Mouse (Mus musculus) ovary, adult 18-20 months (tissue): ENCODE data around the gene Xpo4.
"Not testable (repeated sequence)": the region's sequence is repeated elsewhere in the genome, so short reads cannot be mapped to it uniquely, and the experiment has no call there.

ENCODE experiments used
- DNase-seq: peaks from one replicate; pipeline ENCODE4 v3.0.0; 2022; ENCODE audit warnings: low spot score, mixed read lengths

Xpo4 gene

DNA sequence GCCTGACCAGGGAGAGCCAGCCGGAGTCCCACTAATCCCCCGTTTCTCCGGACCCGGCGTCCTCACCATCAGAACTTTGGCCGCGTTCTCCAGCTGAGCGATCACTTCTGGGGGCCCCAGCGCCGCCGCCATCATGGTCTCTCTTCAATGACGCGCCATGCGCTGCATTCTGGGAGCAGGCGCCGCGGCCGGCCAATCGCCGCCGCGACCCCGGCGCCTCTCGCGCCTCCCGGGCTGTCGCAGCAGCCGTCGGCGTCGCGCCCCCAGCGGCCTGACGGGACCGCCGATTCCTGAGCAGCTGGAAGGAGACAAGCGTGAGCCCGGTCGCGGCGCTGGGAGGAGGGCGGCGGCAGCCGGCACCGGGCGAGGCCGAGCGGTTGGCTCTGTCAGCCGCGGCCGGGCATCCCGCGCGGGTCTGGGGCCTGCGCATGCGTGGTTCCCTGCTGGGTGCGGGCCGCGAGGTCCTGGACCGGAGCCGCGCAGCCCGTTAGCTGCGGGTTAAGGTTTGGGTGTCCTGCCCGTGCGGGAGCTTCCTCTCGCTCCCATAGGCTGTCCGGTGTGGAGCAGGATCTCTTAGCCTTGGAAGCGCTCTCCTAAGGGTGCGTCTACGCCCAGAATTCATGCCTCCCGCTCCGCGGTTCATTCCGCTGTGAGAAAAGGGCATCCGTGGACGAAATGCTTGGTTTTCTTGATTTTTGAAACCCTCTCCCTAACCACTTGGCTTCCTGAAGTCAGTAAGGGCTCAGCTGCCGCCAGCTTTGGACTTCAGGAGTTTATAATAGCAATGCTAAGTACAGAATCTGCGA, at the start of gene Xpo4:
Gene Xpo4, minus strand, starts transcription at position 609 of the 806 bp plus-strand sequence.
- DNase-seq, result peak; percentile 67

DNA sequence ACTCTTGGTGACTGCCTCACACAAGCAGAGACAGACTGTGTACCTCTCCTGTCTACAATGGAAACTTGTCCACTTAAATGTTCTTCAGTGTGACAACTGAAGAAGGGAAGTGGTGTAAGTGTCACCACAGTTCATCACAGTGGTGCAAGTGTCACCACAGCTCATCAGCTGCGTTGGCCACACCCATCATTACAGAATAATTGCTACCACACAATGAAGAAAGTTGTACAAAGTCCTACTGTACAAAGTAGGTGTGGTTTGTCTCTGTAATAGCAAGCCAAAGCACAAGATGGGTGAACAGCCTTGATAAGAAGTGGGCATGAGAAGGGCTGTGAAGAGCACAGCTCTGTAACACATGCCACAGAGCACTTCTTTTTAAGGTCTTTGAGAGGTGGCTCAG, 47.7 kb upstream of the Xpo4 start:
- no peak for DNase-seq

DNA sequence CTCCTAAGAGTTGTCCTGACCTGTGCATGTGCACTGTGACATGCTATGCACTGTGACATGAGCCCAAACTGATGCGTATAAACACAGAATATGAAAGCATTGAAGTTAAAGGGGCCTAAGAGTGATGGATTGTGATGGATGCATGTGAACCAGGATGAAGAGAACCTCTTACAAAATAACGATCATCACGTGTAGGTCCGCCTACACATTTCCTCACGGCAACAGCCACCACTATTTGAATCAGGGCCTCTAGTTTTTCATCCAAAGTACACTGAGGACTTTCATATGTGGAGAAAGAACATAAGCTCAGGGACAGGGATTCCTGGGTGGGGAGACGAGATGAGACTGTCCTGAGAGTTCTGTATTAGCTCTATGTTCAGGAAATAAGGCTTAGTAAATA, 45.8 kb upstream of the Xpo4 start:
- DNase-seq, result no peak

DNA sequence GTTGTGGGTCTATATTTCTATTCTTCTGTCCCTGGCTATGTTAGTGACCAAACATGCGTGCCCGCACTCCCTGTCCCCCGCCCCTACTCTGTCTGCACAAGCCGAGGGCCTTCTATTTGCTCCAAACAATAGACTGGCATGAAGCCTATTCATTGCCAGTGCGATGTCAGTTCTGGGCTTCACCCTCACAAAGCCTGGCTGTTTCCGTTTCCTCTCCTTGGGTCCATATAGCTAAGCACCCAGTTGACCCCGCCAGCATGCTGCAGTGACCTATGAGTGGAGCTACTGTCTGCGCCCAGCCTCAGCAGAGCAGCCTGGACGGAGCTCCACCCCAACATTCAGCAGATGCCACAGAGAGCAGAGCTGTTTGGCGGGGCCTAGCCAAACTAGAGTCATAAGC, 43.9 kb upstream of the Xpo4 start:
- DNase-seq, result no peak

DNA sequence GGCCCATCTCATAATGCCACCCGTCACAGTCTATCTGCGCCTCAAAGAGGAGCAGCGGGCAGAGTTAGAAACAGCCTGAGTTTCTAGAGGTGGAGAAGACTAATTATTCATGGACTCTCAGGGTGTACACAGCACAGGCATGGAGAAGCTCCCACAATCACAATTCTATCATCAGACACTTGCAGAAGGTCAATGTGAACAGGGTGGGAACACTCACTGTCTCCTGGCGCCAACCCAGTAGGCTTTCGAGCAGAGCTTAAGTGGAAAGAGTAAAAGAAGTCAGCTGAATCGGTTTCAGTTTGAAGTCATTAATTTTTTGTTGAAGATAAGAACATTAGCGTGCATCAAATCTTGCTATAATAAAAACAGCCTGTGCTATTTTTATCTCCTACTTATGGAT, 43.4 kb upstream of the Xpo4 start:
- peak; percentile 43 for DNase-seq

DNA sequence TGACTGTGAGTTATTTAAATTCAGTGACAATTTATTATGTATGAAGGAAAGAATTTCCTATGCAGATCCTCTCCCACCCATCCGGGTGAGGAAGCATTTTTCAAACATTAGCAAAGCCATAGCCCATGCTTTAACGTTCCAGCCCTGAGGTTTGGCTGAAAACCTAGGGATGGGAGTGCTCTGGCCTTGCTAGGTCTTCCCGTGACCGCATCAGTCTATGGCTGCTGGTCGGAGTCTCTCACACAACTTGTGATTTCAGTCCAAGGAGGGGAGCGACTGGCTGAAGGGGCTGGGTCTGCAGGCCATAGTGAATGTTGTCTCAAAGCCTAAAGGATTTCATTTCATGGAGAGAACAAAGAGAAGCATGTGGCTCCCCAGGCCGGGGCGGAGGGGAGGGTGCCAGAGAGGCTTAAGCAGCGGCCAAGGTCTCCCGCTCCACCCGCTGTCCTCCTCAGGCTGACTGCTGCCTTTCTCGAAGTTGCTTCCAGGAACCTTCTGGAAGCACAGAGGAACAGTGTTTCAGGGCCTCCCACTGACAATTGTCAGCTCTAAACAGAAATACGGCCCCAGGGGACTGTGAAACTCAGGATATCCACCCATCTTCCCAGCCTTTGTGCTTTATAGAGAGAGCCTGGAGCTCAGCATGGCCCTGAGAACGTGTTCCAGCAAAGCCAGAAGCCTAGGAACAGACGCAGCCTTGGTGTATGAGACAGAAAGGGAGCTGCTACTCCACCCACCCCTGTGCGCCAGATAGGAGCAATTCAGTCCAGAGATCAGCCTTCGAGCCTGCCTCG, 42.1 kb upstream of the Xpo4 start:
- DNase-seq, result peak; percentile 59

DNA sequence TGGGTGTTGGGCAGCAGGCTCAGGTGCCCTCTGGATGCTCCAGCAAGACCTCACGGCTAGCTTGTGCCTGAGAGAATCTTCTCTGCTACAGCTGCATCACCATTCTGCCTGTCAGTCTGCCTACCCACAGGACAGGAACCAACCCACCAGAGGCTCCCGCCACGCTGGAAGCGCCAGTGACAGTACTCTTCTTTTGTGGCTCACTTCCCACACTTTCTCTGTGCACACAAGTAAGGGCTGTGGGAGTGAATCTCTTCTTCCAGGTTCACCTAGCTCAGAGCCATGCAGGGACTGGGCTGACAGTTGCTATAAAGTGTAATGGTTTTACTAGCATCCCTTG, 41.5 kb upstream of the Xpo4 start:
- DNase-seq, result no peak

DNA sequence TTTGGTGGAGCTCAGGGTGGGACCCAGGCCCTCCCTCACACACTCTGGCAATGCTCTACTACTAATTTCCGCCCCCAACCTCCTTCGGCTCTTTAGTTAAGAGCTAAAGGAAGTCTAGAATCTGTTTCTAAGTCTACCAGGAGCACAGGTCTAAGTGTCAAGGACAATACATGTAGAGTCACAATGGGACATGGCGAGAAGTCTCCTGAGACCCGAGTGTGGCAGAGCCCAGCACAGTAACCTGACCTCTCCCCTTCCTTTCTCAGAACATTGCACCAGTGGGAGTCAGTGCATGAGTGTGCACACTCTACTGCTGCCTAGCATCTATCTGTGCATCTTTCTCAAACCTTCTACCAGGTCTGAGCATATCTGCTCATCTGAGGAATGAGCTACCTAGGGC, 40.5 kb upstream of the Xpo4 start:
- no peak for DNase-seq

DNA sequence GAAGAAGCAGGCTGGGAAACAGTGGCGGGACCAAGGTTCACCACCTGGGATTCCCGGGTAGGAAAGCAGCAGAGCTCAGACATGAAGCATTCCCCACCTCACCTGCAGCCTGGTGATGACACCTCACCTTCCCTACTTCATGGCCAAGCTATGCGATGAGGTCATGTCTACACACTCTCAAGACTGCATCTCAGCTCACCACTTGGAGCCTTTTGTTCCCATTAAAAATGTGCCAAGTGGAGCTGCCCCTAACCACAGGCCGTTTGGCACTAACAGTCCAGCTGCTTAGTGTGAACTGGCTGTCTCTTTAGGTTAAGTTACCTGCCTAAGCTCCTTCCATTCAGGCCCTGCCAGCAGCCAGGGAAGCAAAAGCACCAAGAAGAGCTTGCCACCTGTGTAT, 39.8 kb upstream of the Xpo4 start:
- no peak for DNase-seq

DNA sequence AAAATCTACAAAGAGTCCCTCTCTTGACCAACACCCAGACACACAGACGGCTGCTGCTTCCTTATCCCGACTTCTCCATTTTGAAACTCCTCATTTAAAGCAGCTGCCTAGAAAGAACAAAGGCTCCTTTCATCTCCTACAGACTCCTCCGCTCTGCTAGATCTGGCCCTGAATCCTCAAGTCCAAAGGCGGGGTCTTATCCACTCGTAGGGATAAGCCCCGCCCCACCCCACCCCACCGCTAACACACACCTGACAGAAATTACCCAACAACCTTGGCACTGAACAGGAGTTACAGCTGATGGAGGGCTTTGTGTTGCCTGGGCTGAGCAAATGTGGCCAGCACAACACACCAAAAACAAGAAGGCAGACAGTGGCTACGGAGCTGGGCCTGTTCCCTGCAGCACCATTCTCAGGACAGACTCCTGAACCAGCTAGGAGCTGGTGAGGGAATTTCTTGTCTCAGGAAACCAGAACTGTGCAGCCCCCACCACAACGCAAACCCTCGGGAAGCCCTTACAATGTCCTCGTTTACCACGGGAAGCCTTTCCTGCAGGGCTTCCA, 36.8 kb upstream of the Xpo4 start:
- DNase-seq, result no peak

DNA sequence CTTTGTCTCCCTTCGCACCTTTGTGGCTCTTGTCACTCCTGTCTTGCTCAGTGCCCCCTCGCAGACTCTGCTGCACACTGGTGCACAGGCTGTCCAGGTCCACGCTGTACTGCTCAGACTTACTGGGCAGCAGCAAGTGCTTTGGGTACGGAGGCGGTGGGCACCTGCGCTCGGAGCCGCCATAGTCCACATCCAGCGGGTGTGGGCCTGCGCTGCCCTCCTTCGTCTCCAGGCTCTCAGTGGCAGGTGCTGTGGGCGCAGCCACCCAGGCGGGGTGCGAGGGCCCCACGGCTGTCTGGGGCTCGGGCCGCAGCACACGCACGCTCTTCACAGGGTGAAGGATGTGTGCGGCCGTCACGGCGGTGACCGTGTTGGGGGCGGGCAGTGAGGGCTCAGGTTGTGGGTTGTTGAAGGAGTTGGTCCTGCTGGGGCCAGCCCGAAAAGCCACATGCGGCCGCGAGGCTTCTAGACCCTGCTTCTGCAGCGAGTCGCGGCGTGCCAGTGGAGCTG, 34.3 kb upstream of the Xpo4 start:
- DNase-seq, result no peak

DNA sequence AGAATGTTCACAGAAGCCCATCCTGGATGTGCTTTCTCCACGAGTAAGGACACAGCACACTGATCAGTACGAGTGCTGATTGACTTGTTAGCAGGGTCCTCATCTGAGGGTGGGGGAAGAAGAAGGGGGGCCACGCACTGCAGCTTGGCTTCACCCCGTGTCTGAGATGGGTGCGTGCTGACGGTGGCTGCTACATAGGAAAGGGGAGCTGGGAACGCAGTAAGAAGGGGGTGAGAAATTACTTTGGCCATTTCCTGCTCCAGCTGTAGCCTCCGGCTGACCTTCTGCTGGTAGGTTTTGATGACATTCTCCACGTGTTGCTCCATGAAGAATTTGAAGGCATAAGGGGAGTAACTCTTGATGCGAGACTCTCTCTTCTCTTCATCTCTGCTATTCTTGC, 33.8 kb upstream of the Xpo4 start:
- DNase-seq, result no peak

DNA sequence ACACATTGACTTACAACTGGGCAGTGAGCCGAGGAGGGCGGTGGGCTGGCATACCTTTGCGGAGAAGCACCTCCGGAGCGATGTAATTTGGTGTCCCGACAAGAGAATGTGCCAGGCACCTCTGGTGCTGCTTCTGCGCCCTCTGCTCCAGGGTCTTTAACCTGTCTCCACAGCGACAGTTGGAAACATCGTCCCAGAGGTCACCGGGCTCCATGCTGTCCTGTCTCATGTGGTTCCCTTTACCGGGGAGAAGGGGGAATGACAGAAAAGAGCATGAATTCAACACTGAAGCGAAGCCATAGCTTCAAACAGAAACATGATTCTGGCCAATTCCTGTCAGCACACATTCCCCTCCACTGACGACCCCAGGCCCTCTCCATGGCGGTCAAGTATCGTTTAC, 30.8 kb upstream of the Xpo4 start:
- DNase-seq, result no peak

DNA sequence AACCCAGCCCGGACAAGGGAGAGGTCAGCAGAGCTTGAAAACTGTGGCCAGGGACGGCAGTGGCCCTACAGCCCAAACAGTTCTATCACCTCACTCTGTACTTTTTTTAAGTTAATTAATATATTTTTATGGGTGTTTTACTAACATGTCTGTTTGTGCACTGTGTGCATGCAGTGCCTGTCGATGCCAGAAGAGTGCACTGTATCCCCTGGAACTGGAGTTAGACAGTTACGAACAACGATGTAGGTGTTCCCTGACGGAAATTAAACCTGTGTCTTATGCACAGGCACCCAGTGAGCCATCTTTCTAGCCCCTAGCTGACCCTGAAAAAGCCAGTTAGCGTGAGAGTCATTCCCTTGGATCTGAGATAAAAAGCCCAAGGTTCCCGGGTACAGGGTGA, 30.3 kb upstream of the Xpo4 start:
- DNase-seq, result no peak

DNA sequence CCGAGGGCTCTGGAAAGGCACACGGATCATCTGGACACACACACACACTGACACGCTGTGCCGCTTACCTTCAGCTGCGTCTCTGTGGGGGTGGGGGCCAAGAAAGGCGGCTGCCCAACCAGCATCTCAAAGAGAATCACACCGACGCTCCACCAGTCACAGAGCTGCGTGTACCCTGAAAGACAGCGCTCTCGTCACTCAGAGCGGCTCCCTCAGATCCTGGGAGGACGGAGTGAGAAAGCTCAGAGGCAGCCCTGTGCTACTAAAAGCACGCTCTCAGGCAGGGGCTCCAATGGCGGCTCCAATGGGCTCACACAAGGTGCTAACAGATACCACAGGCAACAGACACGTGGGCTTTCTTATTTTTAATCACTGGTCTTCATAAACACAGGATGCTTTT, 29.0 kb upstream of the Xpo4 start:
- DNase-seq, result no peak

DNA sequence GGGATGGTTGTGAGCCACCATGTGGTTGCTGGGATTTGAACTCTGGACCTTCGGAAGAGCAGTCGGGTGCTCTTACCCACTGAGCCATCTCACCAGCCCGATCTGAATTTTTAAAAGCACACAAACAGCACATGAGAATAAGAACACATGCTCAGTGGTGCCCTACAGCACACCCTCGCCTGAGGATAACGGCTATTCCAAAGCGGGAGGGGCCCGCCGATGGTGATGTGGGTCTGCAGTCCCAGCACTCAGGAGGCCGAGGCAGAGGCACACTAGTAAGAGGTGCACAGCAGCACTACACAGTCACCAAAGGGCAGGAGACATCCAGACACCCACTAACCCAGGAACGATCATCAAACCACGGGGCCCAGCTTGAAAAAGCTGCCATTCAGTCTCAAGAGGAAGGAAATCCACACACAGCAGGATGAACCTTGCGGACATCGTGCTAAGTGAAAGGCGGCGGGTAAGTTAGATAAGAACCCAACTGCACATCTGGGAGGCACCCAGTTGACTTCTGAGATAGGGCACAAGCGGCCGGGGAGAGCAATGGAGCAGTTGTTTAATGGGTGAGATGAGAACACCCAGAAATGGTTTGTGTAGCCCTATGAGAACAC, 27.4 kb upstream of the Xpo4 start:
- no peak for DNase-seq

DNA sequence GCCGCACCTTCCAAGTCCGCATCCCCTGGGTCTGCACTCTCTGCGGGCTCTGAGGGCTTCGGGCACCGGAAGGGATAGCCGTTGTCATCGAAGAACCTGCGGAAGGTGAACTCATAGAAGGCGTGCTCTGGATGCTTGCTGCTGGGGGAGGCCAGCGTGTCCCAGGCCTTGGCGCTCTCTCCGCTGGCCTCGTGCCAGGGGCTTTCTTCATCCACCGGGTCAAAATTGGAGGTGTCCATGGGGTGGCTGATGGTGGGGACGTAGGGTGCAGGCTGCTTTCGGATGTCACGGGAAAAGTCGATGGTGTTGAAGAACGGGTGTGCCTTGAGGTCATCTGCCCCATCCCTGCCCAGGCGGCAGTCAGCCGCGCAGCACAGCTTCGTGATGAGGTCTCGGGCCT, 26.1 kb upstream of the Xpo4 start:
- no peak for DNase-seq

DNA sequence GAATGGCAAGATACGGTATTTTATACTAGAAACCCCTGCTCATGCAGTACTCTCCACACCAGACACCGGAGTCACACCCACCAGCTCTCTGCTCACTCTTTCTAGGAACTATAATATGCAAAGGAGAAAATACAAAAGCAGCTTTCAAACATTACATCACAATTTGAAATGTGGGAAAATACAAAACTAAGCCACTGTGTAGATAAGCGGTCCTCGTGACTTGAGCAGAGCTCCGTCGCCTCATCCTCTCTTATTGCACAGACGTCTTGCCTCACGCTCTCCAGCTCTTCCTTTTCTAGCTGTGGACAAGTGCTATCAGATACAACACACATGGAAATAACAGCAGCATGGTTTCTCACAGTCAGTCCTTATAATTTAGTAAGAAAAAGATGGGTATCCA, 25.5 kb upstream of the Xpo4 start:
- DNase-seq, result no peak

DNA sequence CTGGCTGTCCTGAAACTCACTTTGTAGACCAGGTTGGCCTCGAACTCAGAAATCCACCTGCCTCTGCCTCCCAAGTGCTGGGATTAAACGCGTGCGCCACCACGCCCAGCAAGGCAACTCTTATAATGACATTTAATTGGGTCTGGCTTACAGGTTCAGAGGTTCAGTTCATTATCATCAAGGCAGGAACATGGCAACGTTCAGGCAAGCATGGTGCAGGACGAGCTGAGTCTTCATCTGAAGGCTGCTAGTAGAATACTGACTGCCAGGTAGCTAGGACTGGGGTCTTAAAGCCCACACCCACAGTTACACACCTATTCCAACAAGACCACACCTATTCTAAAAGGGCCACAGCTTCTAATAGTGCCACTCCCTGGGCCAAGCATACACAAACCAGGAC, 22.8 kb upstream of the Xpo4 start:
- not testable (repeated sequence) for DNase-seq

DNA sequence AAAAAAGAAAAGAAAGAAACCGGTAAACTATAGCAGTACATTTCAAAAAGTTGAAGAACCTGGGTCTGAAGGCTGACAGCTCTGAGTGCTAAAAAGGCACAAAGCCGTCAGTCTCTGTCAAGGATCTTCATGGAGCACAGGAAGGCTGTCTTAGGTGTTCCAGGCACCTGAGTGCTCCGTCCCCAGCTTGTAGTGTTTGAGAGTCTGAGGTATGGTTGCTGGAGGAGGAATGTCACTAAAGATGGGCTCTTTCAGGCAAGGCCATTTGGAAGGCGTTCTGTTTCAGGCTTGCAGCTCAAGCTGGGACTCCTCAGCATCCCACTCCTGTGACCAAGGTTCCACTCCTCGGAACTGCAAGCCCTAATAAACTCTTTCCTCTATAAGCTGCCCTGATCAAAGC, 22.2 kb upstream of the Xpo4 start:
- no peak for DNase-seq

DNA sequence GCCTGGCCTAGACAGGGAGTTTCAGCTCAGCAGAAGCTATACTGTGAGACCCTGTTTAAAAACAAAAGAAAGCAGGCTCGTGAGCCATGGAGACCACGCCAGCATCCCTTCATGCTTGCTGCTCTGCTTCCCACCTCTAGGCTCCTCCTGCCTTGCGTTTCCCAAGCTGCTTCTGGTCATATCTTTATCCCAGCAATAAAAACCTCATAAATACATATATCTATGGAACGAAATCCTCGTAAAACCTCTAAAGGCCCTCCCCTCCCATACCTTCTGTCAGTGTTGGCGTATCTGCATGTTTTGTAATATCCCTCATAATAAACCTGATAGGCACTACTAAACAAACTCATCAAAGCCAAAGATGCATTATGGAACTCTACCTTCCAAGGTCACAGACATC, 21.4 kb upstream of the Xpo4 start:
- DNase-seq, result no peak

DNA sequence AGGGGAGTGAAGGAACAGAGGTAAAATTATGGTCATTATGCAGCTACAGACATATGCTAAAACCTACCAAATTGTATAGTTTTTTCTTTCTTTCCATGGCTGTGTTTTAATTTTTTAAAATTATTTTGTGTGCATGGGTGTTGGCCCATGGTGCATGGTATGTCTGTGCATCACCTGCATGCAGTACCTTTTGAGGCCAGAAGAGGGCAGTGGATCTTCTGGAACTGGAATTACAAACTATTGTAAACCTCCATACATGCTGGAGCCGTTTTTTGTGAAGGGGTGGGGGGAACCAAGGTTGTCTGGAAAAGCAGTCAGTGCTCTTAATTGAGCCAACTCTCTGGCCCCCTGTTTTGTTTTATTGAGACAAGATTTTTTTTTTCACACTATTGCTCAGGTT, 19.3 kb upstream of the Xpo4 start:
- DNase-seq, result no peak

DNA sequence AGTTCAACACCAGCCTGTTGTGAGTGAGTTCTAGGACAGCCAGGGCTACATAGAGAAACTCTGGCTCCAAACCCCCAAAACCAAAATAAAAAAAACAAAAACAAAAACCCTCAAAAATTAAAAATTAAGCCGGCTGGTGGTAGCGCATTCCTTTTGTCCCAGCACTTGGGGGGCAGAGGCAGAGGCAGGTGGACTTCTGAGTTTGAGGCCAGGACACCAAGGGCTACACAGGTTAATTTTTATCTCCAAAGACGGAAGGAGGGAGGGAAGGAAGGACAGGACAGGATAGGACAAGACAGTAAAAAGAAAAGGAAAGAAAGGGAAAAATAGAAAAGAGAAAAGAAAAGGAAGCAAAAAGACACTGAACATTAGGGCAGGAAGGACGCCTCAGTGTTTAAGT, 17.5 kb upstream of the Xpo4 start:
- no peak for DNase-seq
